Mouse (Mus musculus) G1E-ER4 (cell line): ENCODE results near the gene Magoh. TPM values are rescaled to one million over a fixed set of nuclear protein-coding genes. Genes with fewer than 3 reads are reported as not detected.

Source experiments
- GATA1 ChIP-seq: IDR thresholded peaks from one replicate; pipeline ENCODE4 v1.8.0; 2012; ENCODE audit warnings: low read length, inconsistent platforms
- polyA plus RNA-seq: library from polyadenylated mRNA; stranded (reverse); fragments of >175 nt; gene quantifications from 2 replicates; pipeline ENCODE4 v1.2.3, GENCODE M21; 2012

Gene Magoh
- polyA plus RNA-seq, 1 experiment: 8.7 TPM

GRCm38 (mm10) chr4:107923803-107924194 lies 44.2 kb downstream of the Magoh start:
- no peak for TF ChIP-seq GATA1

GRCm38 (mm10) chr4:107928269-107928668 lies 48.7 kb downstream of the Magoh start:
- TF ChIP-seq GATA1: no peak

- no peak for TF ChIP-seq GATA1
Observed at GRCm38 (mm10) chr4:107928726-107929125, 49.2 kb downstream of the Magoh start.

- TF ChIP-seq GATA1: no peak
Observed at GRCm38 (mm10) chr4:107931453-107931852, 51.9 kb downstream of the Magoh start.

- TF ChIP-seq GATA1: no peak
Observed at GRCm38 (mm10) chr4:107933239-107933638, 53.7 kb downstream of the Magoh start.

- no peak for TF ChIP-seq GATA1
Observed at GRCm38 (mm10) chr4:107935254-107935653, 55.7 kb downstream of the Magoh start.

Other genes starting within 250 kb of the Magoh start
- not detected in 2 replicates for gene Dmrtb1, start 195.5 kb upstream of the Magoh start, polyA plus RNA-seq
- 17.8 and 18.3 TPM in 2 replicates for gene Lrp8, start 77.5 kb upstream of the Magoh start, polyA plus RNA-seq
- gene 0610037L13Rik, start 10.1 kb downstream of the Magoh start, polyA plus RNA-seq: 2.5 and 3.3 TPM in 2 replicates
- 69.1 and 95.6 TPM in 2 replicates for gene Cpt2, start 43.9 kb downstream of the Magoh start, polyA plus RNA-seq
- not detected in 2 replicates for gene Slc1a7, start 88.6 kb downstream of the Magoh start, polyA plus RNA-seq
- 0.04 TPM in 1 of 2 replicates, not detected in the other for gene Podn, start 216.7 kb downstream of the Magoh start, polyA plus RNA-seq